Mouse (Mus musculus) midbrain, embryonic 15.5 days (tissue): ENCODE measurements around the gene Serpinb3a. TPM values are rescaled to one million over a fixed set of nuclear protein-coding genes. Genes with fewer than 3 reads are reported as not detected.
A peak's percentile ranks its signal among the peaks of the same experiment; 100 is the strongest.
"Not testable (repeated sequence)": the region's sequence is repeated elsewhere in the genome, so short reads cannot be mapped to it uniquely, and the experiment has no call there.

Experiments used
- ATAC-seq: fragments of 200-750 bp; cut with Nextera tagmentation; replicated peaks from 2 replicates; pipeline ENCODE4 v1.8.0; 2017; ENCODE audit warnings: moderate TSS enrichment
- H3K27ac ChIP-seq: fragments of 300-500 bp; sonication (generic); 2 replicates; pipeline ENCODE4 v1.5.1; 2015; ENCODE audit warnings: mild to moderate bottlenecking, inconsistent platforms
- H3K27me3 ChIP-seq: fragments of 300-500 bp; sonication (generic); replicated peaks from 2 replicates; pipeline ENCODE4 v1.6.1; 2015; ENCODE audit warnings: inconsistent platforms
- H3K36me3 ChIP-seq: fragments of 300-500 bp; sonication (generic); replicated peaks from 2 replicates; pipeline ENCODE4 v1.6.1; 2015; ENCODE audit warnings: inconsistent platforms
- H3K4me1 ChIP-seq: fragments of 300-500 bp; sonication (generic); 2 replicates; pipeline ENCODE4 v1.6.1; 2015; ENCODE audit warnings: inconsistent platforms
- H3K4me2 ChIP-seq: fragments of 300-500 bp; sonication (generic); 2 replicates; pipeline ENCODE4 v1.6.1; 2015; ENCODE audit warnings: inconsistent platforms, mild to moderate bottlenecking, moderate library complexity
- H3K4me3 ChIP-seq: fragments of 300-500 bp; sonication (generic); 2 replicates; pipeline ENCODE4 v1.5.1; 2015; ENCODE audit warnings: mild to moderate bottlenecking, inconsistent platforms
- H3K9ac ChIP-seq: fragments of 300-500 bp; sonication (generic); 2 replicates; pipeline ENCODE4 v1.6.1; 2015; ENCODE audit warnings: mild to moderate bottlenecking, inconsistent platforms
- H3K9me3 ChIP-seq: fragments of 300-500 bp; sonication (generic); 2 replicates; pipeline ENCODE4 v1.6.1; 2016; ENCODE audit warnings: inconsistent platforms
- WGBS: fragments of 180-500 bp; shearing (Covaris S2); methylation state at CpG from one replicate; pipeline ENCODE4 v1.1.7; 2015; ENCODE audit warnings: mixed read lengths; 5-methylcytosine and 5-hydroxymethylcytosine counted together
- polyA plus RNA-seq: library from polyadenylated mRNA; unstranded; fragments of >200 nt; fragmentation: Nextera tagmentation; extraction: Ambion mirVana; gene quantifications from 2 replicates; pipeline ENCODE4 v1.2.1, GENCODE M21; 2015

Serpinb3a gene
- not detected in 2 replicates for polyA plus RNA-seq

DNA sequence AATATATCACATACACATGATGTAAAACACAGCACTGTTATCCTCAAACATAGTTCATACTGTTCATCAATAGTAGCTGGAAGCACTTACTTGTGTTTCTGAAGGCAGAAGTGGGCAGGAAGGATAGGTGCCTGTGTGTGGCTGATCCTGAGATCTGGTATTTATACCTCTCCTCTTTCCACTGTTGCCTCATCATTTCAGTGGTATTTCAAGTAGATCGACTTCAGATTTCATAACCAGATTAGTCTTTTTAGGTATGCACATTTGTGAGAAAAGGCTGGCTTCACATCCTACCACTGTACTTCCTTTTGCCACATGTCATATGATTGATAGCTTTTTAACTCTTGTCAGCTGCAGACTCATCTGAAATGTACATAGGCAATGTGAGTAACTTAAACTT lies at the start of gene Serpinb3a:
Serpinb3a (minus strand) TSS at position 101 of the 400 bp plus-strand sequence.
- Histone ChIP-seq H3K4me3 (no peak within 1 kb of the TSS), H3K36me3 (no peaks in the 10 kb centered on the region), H3K9ac (no peak within 1 kb of the TSS), H3K4me2 (no peak within 1 kb of the TSS), H3K9me3 (no peaks in the 10 kb centered on the region), H3K27ac (no peak within 1 kb of the TSS), H3K4me1 (no peaks in the 10 kb centered on the region), H3K27me3 (no peaks in the 10 kb centered on the region)
- 85% methylated on average over 1 of the region's 1 CpGs for WGBS
- no peak for ATAC-seq

DNA sequence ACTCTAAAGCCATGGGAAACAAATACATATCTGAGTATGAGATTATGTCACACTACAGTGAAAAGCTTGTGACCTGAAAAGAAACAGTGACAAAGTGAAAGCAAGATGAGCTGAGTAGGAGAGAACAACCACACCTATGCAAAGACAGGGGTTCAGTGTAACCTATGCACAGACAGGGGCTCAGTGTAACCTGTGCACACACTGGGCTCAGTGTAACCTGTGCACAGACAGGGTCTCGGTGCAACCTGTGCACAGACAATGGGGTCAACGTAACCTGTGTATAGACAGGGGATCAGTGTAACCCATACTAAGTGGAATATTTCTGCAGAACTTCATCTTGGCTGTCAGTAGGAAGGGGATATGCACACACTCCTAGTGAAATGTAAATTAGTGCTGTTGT lies 46.3 kb upstream of the Serpinb3a start:
- no peaks in the 10 kb centered on the region for H3K4me1 ChIP-seq
- H3K27ac ChIP-seq = no peak overlapping the region
- ATAC-seq = no peak
- H3K36me3 ChIP-seq = no peaks in the 10 kb centered on the region
- no peak overlapping the region for H3K4me2 ChIP-seq
- 86% methylated on average over 2 of the region's 2 CpGs for WGBS
- no peak overlapping the region for H3K4me3 ChIP-seq
- H3K9me3 ChIP-seq = no peaks in the 10 kb centered on the region
- H3K9ac ChIP-seq = no peak overlapping the region
- no peaks in the 10 kb centered on the region for H3K27me3 ChIP-seq

DNA sequence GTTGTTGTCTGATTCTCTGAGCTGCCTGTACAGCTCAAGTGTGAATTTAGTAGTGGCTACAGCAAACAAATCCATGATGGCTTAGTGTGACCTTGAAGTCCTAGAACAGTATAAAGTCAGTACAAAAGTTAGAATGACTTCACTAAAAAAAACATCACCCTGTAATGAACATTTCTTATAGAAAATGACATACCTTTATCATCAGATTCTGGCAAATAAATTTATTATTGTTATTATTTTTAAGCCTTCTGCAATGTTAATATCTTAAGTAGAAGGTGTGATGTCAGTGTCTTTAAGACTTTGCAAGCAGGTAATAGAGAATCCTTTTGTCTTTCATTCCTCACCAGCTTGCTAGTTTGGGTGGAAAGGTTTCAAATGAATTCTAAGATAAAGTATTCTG lies 31.3 kb upstream of the Serpinb3a start, which contains the start of gene Serpinb3d:
Serpinb3d (minus strand) TSS at position 101 of the 400 bp plus-strand sequence.
- Histone ChIP-seq H3K4me1 (no peaks in the 10 kb centered on the region), H3K9me3 (no peaks in the 10 kb centered on the region), H3K27me3 (no peaks in the 10 kb centered on the region), H3K36me3 (no peaks in the 10 kb centered on the region), H3K4me3 (no peak within 1 kb of the TSS), H3K4me2 (no peak within 1 kb of the TSS), H3K9ac (no peak within 1 kb of the TSS), H3K27ac (no peak within 1 kb of the TSS)
- ATAC-seq = no peak

DNA sequence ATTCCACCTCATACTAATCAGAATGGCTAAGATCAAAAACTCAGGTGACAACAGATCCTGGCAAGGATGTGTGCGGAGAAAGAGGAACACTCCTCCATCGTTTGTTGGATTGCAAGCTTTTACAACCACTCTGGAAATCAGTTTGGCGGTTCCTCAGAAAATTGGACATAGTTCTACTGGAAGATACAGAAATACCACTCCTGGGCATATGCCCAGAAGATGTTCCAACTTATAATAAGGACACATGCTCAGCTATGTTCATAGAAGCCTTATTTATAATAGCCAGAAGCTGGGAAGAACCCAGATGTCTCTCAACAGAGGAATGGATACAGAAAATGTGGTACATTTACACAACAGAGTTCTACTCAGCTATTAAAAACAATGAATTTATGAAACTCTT lies 17.9 kb downstream of the Serpinb3a start:
- not testable (repeated sequence) for ATAC-seq, H3K4me1 ChIP-seq, H3K27me3 ChIP-seq, H3K27ac ChIP-seq, H3K36me3 ChIP-seq, H3K9me3 ChIP-seq, H3K9ac ChIP-seq, H3K4me3 ChIP-seq, H3K4me2 ChIP-seq
- 89% methylated on average over 3 of the region's 3 CpGs for WGBS

DNA sequence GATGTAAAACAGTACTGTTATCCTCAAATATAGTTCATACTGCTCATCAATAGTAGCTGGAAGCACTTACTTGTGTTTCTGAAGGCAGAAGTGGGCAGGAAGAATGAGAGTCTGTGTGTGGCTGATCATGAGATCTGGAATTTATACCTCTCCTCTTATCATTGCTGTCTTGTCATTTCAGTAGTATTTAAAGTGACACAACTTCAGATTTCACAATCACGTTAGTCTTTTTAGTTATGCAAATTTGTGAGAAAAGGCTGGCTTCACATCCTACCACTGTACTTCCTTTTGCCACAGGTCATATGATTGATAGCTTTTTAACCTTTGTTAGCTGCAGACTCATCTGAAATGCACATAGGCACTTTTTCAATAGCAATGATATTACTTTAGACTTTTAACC lies 26.2 kb downstream of the Serpinb3a start:
- 66% methylated on average over 1 of the region's 1 CpGs for WGBS
- ATAC-seq = no peak
- H3K4me1 ChIP-seq = no peaks in the 10 kb centered on the region
- no peaks in the 10 kb centered on the region for H3K9me3 ChIP-seq
- H3K27ac ChIP-seq = no peak overlapping the region
- H3K9ac ChIP-seq = no peak overlapping the region
- no peaks in the 10 kb centered on the region for H3K36me3 ChIP-seq
- no peak overlapping the region for H3K4me3 ChIP-seq
- H3K4me2 ChIP-seq = no peak overlapping the region
- no peaks in the 10 kb centered on the region for H3K27me3 ChIP-seq

DNA sequence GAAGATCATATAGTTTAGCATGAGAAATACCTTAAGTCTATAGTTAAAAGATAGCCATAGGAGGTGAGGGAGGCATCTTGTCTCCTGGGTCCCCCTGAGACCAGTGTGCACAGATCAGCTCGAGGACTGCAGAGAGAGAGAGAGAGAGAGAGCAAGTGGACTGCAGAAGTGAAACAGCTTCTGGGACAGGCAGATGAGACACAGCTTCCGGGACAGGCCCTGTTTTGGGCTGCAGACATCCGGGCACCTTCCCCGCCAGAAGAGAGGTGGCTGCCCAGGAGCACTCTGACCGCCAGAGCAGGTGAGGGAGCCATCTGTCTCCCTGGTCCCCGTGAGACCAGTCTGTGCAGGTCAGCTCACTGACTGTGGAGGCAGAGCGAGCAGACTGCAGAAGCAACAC lies 36.9 kb downstream of the Serpinb3a start:
- ATAC-seq = no peak
- Histone ChIP-seq H3K27ac (no peak overlapping the region), H3K27me3 (no peaks in the 10 kb centered on the region), H3K4me2 (no peak overlapping the region), H3K4me3 (no peak overlapping the region), H3K4me1 (no peaks in the 10 kb centered on the region), H3K9ac (no peak overlapping the region), H3K9me3 (no peaks in the 10 kb centered on the region), H3K36me3 (no peaks in the 10 kb centered on the region)
- WGBS = 91% methylated on average over 7 of the region's 7 CpGs

DNA sequence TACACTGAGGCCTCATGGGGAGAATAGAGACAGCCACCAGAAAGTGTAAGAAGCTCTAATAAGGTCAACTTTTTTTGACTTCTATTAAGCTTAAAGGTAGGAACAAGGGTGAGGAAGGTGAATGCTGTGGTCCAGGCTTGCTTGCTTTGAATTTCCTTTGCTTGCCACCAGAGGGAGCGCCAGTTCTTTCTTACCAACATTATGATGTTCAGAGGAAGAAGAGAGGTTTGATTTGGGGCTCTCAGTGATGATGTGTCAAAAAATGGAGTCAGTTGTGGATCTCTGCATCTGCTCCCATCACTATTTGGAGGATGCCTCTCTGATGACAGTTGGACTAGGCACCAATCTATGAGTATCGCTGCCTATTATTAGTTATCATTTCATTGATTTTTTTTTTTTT lies 37.6 kb downstream of the Serpinb3a start:
- WGBS = 42% methylated on average over 2 of the region's 2 CpGs
- H3K27ac ChIP-seq = no peak overlapping the region
- no peaks in the 10 kb centered on the region for H3K27me3 ChIP-seq
- H3K4me2 ChIP-seq = no peak overlapping the region
- no peaks in the 10 kb centered on the region for H3K9me3 ChIP-seq
- no peaks in the 10 kb centered on the region for H3K4me1 ChIP-seq
- no peak overlapping the region for H3K9ac ChIP-seq
- H3K36me3 ChIP-seq = no peaks in the 10 kb centered on the region
- no peak overlapping the region for H3K4me3 ChIP-seq
- peak; percentile 39; the same call in 1 of the 2 replicates for ATAC-seq

DNA sequence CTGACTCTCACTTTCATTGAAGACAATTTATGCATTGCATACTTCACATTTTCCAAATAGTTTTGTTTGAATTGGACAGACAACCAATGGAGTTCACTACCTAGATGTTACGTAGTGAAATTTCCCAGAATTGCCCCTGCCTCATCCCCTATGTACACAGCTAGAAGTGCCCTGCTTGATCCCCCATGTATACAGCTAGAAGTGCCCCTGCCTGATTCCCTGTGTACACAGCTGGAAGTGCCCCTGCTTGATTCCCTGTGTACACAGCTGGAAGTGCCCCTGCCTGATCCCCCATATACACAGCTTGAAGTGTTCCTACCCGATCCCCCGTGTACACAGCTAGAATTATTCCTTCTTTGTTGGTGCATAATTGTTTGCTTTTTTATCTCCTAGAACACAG lies 45.8 kb downstream of the Serpinb3a start:
- 66% methylated on average over 3 of the region's 3 CpGs for WGBS
- no peak overlapping the region for H3K4me3 ChIP-seq
- no peaks in the 10 kb centered on the region for H3K9me3 ChIP-seq
- no peaks in the 10 kb centered on the region for H3K4me1 ChIP-seq
- no peak for ATAC-seq
- H3K36me3 ChIP-seq = no peaks in the 10 kb centered on the region
- H3K4me2 ChIP-seq = no peak overlapping the region
- H3K27ac ChIP-seq = no peak overlapping the region
- H3K9ac ChIP-seq = no peak overlapping the region
- no peaks in the 10 kb centered on the region for H3K27me3 ChIP-seq

DNA sequence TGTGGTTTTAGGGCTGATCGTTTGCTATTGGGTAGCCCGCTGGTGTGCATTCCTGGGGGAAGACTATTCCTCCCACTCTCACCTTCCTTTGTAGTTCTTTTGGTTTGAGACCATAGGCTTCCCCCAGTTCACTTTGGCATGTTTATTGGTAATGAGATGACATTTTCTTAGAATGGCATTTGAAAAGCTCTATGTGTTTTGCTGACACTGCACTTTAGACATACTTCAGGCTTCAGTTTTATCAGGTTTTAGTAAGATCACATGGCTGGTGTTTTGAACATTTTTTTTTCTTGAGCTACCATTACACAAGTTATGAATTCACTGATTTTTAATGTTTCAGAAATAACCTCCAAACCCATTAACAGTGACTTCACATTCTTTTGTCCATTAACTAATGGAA lies 50.3 kb downstream of the Serpinb3a start:
- Histone ChIP-seq H3K27me3 (no peaks in the 10 kb centered on the region), H3K9me3 (no peaks in the 10 kb centered on the region), H3K36me3 (no peaks in the 10 kb centered on the region), H3K4me1 (no peaks in the 10 kb centered on the region), H3K4me2 (no peak overlapping the region), H3K9ac (no peak overlapping the region), H3K27ac (no peak overlapping the region), H3K4me3 (no peak overlapping the region)
- ATAC-seq = no peak
- WGBS = 78% methylated on average over 2 of the region's 2 CpGs

DNA sequence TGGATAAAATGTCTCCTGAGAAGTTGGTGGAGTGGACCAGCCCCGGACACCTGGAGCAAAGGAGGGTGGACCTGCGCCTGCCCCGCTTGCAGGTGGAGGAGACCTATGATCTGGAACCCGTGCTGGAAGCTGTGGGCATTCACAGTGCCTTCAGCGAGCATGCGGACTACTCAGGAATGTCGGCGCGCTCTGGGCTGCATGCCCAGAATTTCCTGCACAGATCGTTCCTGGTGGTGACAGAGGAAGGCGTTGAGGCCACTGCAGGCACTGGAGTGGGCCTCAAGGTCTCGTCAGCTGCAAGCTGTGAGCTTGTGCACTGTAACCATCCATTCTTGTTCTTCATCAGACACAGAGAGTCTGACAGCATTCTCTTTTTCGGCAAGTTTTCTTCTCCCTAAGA lies 51.7 kb downstream of the Serpinb3a start:
- WGBS = 71% methylated on average over 13 of the region's 13 CpGs

More for the DNA sequence above, 51.7 kb downstream of the Serpinb3a start:
- Histone ChIP-seq H3K36me3 (no peaks in the 10 kb centered on the region), H3K4me2 (no peak overlapping the region), H3K9me3 (no peaks in the 10 kb centered on the region), H3K27me3 (no peaks in the 10 kb centered on the region), H3K4me3 (no peak overlapping the region), H3K9ac (no peak overlapping the region), H3K27ac (no peak overlapping the region), H3K4me1 (no peaks in the 10 kb centered on the region)
- ATAC-seq = no peak; the same call in 1 of the 2 replicates

Other genes starting within 250 kb of the Serpinb3a start
- 0.08 and 0.09 TPM in 2 replicates for gene Serpinb5, start 191.1 kb downstream of the Serpinb3a start, polyA plus RNA-seq
- not detected in 2 replicates for gene Serpinb12, start 117.9 kb downstream of the Serpinb3a start, polyA plus RNA-seq
- gene Serpinb13, start 71.3 kb downstream of the Serpinb3a start, polyA plus RNA-seq = not detected in 2 replicates
- not detected in 2 replicates for gene Serpinb3d, start 31.2 kb upstream of the Serpinb3a start, polyA plus RNA-seq
- not detected in 2 replicates for gene Serpinb3b, start 226.1 kb upstream of the Serpinb3a start, polyA plus RNA-seq
- not detected in 2 replicates for gene Serpinb3c, start 226.1 kb upstream of the Serpinb3a start, polyA plus RNA-seq